Mouse (Mus musculus) stomach, postnatal 0 days (tissue): ENCODE data around the gene Sprtn.

ENCODE experiments used
- CTCF ChIP-seq: IDR thresholded peaks from 2 replicates; pipeline ENCODE4 v1.5.1; 2016; ENCODE audit warnings: antibody characterized with exemption, low read depth, mild to moderate bottlenecking, moderate library complexity
- EP300 ChIP-seq: optimal IDR thresholded peaks from 2 replicates; pipeline ENCODE3; 2016; ENCODE audit warnings: antibody characterized with exemption

DNA sequence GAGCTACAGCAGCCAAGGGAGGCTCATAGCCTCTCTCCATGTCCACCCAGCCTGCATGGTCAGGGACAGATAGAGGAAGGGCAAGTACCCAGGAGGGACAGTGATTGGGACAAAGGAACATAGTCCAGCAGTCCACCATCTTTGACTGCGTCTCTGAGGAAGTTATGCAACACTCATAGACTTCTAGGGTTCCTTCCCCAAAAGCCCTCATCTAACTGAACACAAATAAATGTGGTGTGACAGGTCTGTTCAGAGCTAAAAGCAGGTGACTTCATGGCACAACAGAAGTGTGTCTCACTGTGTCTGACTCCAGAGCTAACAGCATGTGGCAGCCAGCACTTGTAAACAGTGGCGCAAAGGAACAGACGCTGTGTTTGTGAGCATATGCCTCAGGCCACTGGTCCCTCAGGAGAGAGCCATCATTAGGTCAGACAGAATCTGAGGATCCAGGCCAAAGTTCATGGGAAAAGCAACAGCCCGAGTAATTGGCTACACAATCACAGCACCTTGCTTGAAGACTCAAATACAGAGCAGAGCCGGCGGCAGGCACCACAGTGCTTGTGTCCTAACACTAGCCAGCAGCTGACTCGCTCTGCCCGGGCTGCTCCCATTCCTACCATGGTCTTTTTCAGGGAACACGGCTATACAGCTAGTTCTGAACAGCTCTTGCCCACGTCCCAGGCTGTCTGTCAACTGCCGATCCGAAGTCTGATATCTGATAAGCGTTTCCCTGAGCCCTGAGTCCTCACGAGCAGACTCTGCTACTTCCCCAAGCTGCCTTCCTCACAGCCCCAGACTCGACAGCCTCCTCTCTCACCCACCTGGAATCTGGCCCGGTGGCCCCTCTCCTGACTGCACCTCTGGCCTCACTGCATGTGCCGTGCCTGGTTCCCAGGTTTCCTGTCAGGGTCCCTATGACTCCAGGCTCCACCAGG lies 14.5 kb downstream of the Sprtn start:
- no peak for TF ChIP-seq EP300
- TF ChIP-seq CTCF: no peak
